Comparison of ENCODE assay signal across 12 mouse cellular contexts in the genomic region with DNA sequence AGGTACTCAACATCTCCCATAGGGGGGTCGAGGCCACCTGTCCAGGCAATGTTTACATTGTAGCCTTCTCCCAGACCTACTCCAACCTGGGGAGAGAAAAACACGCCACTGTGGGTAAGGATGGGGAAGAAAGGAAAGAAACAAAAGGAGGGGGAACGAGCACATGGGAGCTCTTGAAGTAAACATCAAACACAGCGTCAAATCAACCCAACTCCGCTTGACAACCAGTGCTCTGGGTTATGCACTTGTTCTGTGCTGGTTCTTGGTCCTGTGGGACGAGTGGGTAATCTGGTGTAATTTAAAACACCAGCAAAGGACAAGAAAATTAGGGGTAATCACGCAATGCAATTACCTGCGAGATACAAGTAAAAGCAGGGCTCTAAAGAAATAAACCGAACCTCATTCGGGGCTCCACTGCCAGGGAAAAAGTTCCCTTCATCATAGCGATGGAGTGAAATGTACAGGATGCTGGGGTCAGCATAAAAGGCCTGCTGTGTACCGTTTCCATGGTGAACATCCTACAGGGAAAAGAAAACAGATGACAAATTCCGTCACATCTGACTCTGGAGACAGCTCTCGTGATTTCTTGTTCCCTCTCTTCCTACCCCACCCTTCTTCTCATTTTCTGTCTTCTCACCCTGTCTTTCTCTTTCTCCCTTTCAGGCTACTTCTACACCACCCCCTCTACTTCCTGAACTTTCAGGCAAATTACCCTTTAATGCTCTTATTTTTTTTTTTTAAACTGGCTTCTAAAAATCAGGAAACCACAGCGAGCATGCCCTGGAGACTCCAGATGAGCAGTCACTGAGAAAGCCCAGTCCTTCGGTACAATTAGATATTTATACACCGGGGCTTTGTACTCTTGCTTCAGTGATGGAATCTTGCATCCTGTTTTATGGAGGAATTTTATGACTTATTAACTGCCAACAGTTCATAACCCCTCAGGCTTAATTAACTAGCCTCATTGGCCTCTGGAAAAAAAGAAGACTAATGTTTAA.
A peak's percentile ranks its signal among the peaks of the same experiment; 100 is the strongest.
DNase-seq lines count a peak whose midpoint lies in the region; ATAC-seq lines count a peak whose summit lies in the region.
"Had no signal": no experiment of that assay in that cellular context is flagged by ENCODE, and none has a peak within 500 bp of the region (broad histone marks: within the 10 kb centered on the region; RNA-seq: fewer than 3 reads in every experiment).

No protein-coding gene starts in this region.

- H3K27me3 ChIP-seq in kidney, embryonic 16.5 days (ENCODE audit: insufficient read depth, low read length) = no peaks in the 10 kb centered on the region

- H3K4me1 ChIP-seq in kidney, embryonic 16.5 days (ENCODE audit: insufficient read depth, low read length) = peaks cover 16% of the 10 kb centered on the region

- no peak overlapping the region for H3K27ac ChIP-seq in kidney, embryonic 16.5 days (ENCODE audit: low read length)

- ATAC-seq in kidney, embryonic 16.5 days (ENCODE audit: low FRiP score, low TSS enrichment) = no peak; the same call in 1 of the 2 replicates
- ATAC-seq: CD4-positive, CD25-positive, alpha-beta regulatory T cell, adult 4 months had no signal

- WGBS in kidney, embryonic 16.5 days = 21% methylated on average over 17 of the region's 17 CpGs

- no peak overlapping the region for H3K9ac ChIP-seq in kidney, embryonic 16.5 days (replicated peaks; ENCODE audit: low read length)

- H3K36me3 ChIP-seq in kidney, embryonic 16.5 days (ENCODE audit: insufficient read depth, low read length) = no peaks in the 10 kb centered on the region

- DNase-seq in kidney, adult 18-20 months = no peak
- DNase-seq in embryo, embryonic 10 days (ENCODE audit: low spot score) = peak; percentile 62
- DNase-seq in forelimb bud, embryonic 11.5 days (ENCODE audit: low read depth, low spot score) = peak; percentile 81
- peak; percentile 72 for DNase-seq in mesoderm, embryonic 11.5 days (ENCODE audit: low read depth, low spot score)
- DNase-seq in gastrocnemius, adult 18-20 months (ENCODE audit: low spot score) = no peak
- DNase-seq in layer of hippocampus, postnatal 10 days (ENCODE audit: low spot score in 2 of 2) = no peak
- DNase-seq: adrenal gland, postnatal 25 days; cerebellum, adult 18-20 months; heart, postnatal 10 days; liver had no signal

- 0 out of 2 replicates have a peak overlapping the region, but pooled peaks have one; percentile 16 for H3K4me2 ChIP-seq in kidney, embryonic 16.5 days (replicated peaks; ENCODE audit: low read depth, low read length)

- no peaks in the 10 kb centered on the region for H3K9me3 ChIP-seq in kidney, embryonic 16.5 days (ENCODE audit: low read length)

- H3K4me3 ChIP-seq in kidney, embryonic 16.5 days (ENCODE audit: low read length) = no peak overlapping the region

Comparison
In these comparisons a context has a peak if more than half of its experiments do, and no peak if none do; other contexts are left out.
1. DNase-seq: peak in embryo, embryonic 10 days (single experiment), forelimb bud, embryonic 11.5 days (single experiment) and mesoderm, embryonic 11.5 days (single experiment); none in kidney, adult 18-20 months (single experiment), gastrocnemius, adult 18-20 months (single experiment) and layer of hippocampus, postnatal 10 days (0 of 2).